Mouse (Mus musculus): ENCODE data around the gene Nbea. TPM values are rescaled to one million over a fixed set of nuclear protein-coding genes. Genes with fewer than 3 reads are reported as not detected.
"Not testable (repeated sequence)": the region's sequence is repeated elsewhere in the genome, so short reads cannot be mapped to it uniquely, and the experiment has no call there.

Gene Nbea
- polyA plus RNA-seq, 1 experiment from 2014 or later: 36.8 TPM

- no peak overlapping the region for H3K4me2 ChIP-seq
- no peaks in the 10 kb centered on the region for H3K27me3 ChIP-seq
- H3K4me3 ChIP-seq: no peak overlapping the region
- ATAC-seq: no peak
- 81% methylated on average over 7 of the region's 7 CpGs for WGBS
- H3K4me1 ChIP-seq: peaks cover 5% of the 10 kb centered on the region; the same call in 1 of the 2 replicates
- no peak overlapping the region for H3K9ac ChIP-seq
- H3K36me3 ChIP-seq (ENCODE audit: poor library complexity, severe bottlenecking): peaks cover 12% of the 10 kb centered on the region
- no peaks in the 10 kb centered on the region for H3K9me3 ChIP-seq (replicated peaks)
- no peak overlapping the region for H3K27ac ChIP-seq
Measured at GRCm38 (mm10) chr3:55637660-55638059, 545.8 kb downstream of the Nbea start.

- Histone ChIP-seq H3K9me3 (replicated peaks) (no peaks in the 10 kb centered on the region), H3K4me1 (peaks cover 5% of the 10 kb centered on the region; the same call in 1 of the 2 replicates), H3K27ac (no peak overlapping the region), H3K9ac (no peak overlapping the region), H3K4me3 (no peak overlapping the region), H3K36me3 (ENCODE audit: poor library complexity, severe bottlenecking) (peaks cover 9% of the 10 kb centered on the region; the same call in 1 of the 2 replicates), H3K27me3 (no peaks in the 10 kb centered on the region), H3K4me2 (no peak overlapping the region)
- WGBS: 73% methylated on average over 8 of the region's 8 CpGs
- no peak for ATAC-seq
Measured at GRCm38 (mm10) chr3:55635542-55636172, 547.8 kb downstream of the Nbea start.

- H3K36me3 ChIP-seq (ENCODE audit: poor library complexity, severe bottlenecking): peaks cover 49% of the 10 kb centered on the region
- H3K4me2 ChIP-seq: no peak overlapping the region
- WGBS: 85% methylated on average over 4 of the region's 4 CpGs
- H3K4me3 ChIP-seq: no peak overlapping the region
- ATAC-seq: no peak
- H3K27ac ChIP-seq: no peak overlapping the region
- H3K9me3 ChIP-seq (replicated peaks): no peaks in the 10 kb centered on the region
- H3K27me3 ChIP-seq: no peaks in the 10 kb centered on the region
- no peak overlapping the region for H3K9ac ChIP-seq
- H3K4me1 ChIP-seq: no peaks in the 10 kb centered on the region
Measured at GRCm38 (mm10) chr3:55627054-55627453, 556.4 kb downstream of the Nbea start.

GRCm38 (mm10) chr3:55621958-55622357 is 561.5 kb downstream of the Nbea start:
- not testable (repeated sequence) for H3K4me1 ChIP-seq; H3K9ac ChIP-seq; H3K36me3 ChIP-seq (ENCODE audit: poor library complexity, severe bottlenecking); H3K9me3 ChIP-seq (replicated peaks); H3K27ac ChIP-seq; H3K4me3 ChIP-seq; H3K4me2 ChIP-seq; H3K27me3 ChIP-seq; ATAC-seq
- 93% methylated on average over 3 of the region's 3 CpGs for WGBS

GRCm38 (mm10) chr3:55618396-55618795 is 565.1 kb downstream of the Nbea start:
- Histone ChIP-seq H3K9me3 (replicated peaks) (no peaks in the 10 kb centered on the region), H3K27ac (no peak overlapping the region), H3K9ac (no peak overlapping the region), H3K4me2 (no peak overlapping the region), H3K36me3 (ENCODE audit: poor library complexity, severe bottlenecking) (no peaks in the 10 kb centered on the region), H3K27me3 (no peaks in the 10 kb centered on the region), H3K4me1 (no peaks in the 10 kb centered on the region), H3K4me3 (no peak overlapping the region)
- 98% methylated on average over 3 of the region's 3 CpGs for WGBS
- ATAC-seq: no peak

GRCm38 (mm10) chr3:55612459-55613115 is 570.9 kb downstream of the Nbea start:
- WGBS: 63% methylated on average over 5 of the region's 5 CpGs

GRCm38 (mm10) chr3:55612023-55612422 is 571.5 kb downstream of the Nbea start:
- 84% methylated on average over 5 of the region's 5 CpGs for WGBS
- H3K27ac ChIP-seq: no peak overlapping the region
- H3K9me3 ChIP-seq (replicated peaks): no peaks in the 10 kb centered on the region
- H3K27me3 ChIP-seq: no peaks in the 10 kb centered on the region
- no peaks in the 10 kb centered on the region for H3K4me1 ChIP-seq
- H3K4me3 ChIP-seq: no peak overlapping the region
- H3K36me3 ChIP-seq (ENCODE audit: poor library complexity, severe bottlenecking): no peaks in the 10 kb centered on the region
- H3K9ac ChIP-seq: no peak overlapping the region
- ATAC-seq: no peak
- H3K4me2 ChIP-seq: no peak overlapping the region

More at GRCm38 (mm10) chr3:55612459-55613115, 570.9 kb downstream of the Nbea start:
- Histone ChIP-seq H3K9ac (no peak overlapping the region), H3K9me3 (replicated peaks) (no peaks in the 10 kb centered on the region), H3K4me2 (no peak overlapping the region), H3K27ac (no peak overlapping the region), H3K4me1 (no peaks in the 10 kb centered on the region), H3K27me3 (no peaks in the 10 kb centered on the region), H3K36me3 (ENCODE audit: poor library complexity, severe bottlenecking) (no peaks in the 10 kb centered on the region), H3K4me3 (no peak overlapping the region)
- no peak for ATAC-seq

- no peak overlapping the region for H3K4me2 ChIP-seq
- H3K27me3 ChIP-seq: no peaks in the 10 kb centered on the region
- H3K4me1 ChIP-seq: no peaks in the 10 kb centered on the region
- H3K36me3 ChIP-seq (ENCODE audit: poor library complexity, severe bottlenecking): no peaks in the 10 kb centered on the region
- no peak overlapping the region for H3K27ac ChIP-seq
- H3K4me3 ChIP-seq: no peak overlapping the region
- ATAC-seq: no peak
- WGBS: 92% methylated on average over 12 of the region's 12 CpGs
- H3K9ac ChIP-seq: no peak overlapping the region
- no peaks in the 10 kb centered on the region for H3K9me3 ChIP-seq (replicated peaks)
Measured at GRCm38 (mm10) chr3:55610191-55610590, 573.3 kb downstream of the Nbea start.

- no peaks in the 10 kb centered on the region for H3K27me3 ChIP-seq
- WGBS: 81% methylated on average over 2 of the region's 2 CpGs
- no peak overlapping the region for H3K4me2 ChIP-seq
- H3K9ac ChIP-seq: no peak overlapping the region
- no peaks in the 10 kb centered on the region for H3K9me3 ChIP-seq (replicated peaks)
- peaks cover 4% of the 10 kb centered on the region for H3K4me1 ChIP-seq
- no peak overlapping the region for H3K4me3 ChIP-seq
- H3K27ac ChIP-seq: no peak overlapping the region
- ATAC-seq: no peak
- no peaks in the 10 kb centered on the region for H3K36me3 ChIP-seq (ENCODE audit: poor library complexity, severe bottlenecking)
Measured at GRCm38 (mm10) chr3:55600286-55600685, 583.2 kb downstream of the Nbea start.

GRCm38 (mm10) chr3:55599366-55600085 is 584.0 kb downstream of the Nbea start:
- ATAC-seq: no peak
- no peaks in the 10 kb centered on the region for H3K9me3 ChIP-seq (replicated peaks)
- no peak overlapping the region for H3K27ac ChIP-seq
- WGBS: 62% methylated on average over 17 of the region's 17 CpGs
- H3K9ac ChIP-seq: no peak overlapping the region
- H3K36me3 ChIP-seq (ENCODE audit: poor library complexity, severe bottlenecking): no peaks in the 10 kb centered on the region
- H3K4me1 ChIP-seq: peaks cover 4% of the 10 kb centered on the region
- no peak overlapping the region for H3K4me3 ChIP-seq
- H3K4me2 ChIP-seq: no peak overlapping the region
- H3K27me3 ChIP-seq: no peaks in the 10 kb centered on the region

- no peak overlapping the region for H3K27ac ChIP-seq
- no peak overlapping the region for H3K4me2 ChIP-seq
- 92% methylated on average over 2 of the region's 2 CpGs for WGBS
- H3K27me3 ChIP-seq: no peaks in the 10 kb centered on the region
- peaks cover 4% of the 10 kb centered on the region for H3K4me1 ChIP-seq
- no peaks in the 10 kb centered on the region for H3K9me3 ChIP-seq (replicated peaks)
- H3K9ac ChIP-seq: no peak overlapping the region
- H3K36me3 ChIP-seq (ENCODE audit: poor library complexity, severe bottlenecking): no peaks in the 10 kb centered on the region
- no peak overlapping the region for H3K4me3 ChIP-seq
- no peak for ATAC-seq
Measured at GRCm38 (mm10) chr3:55598681-55599080, 584.8 kb downstream of the Nbea start.

GRCm38 (mm10) chr3:55593312-55593711 is 590.2 kb downstream of the Nbea start:
- no peak for ATAC-seq
- Histone ChIP-seq H3K4me2 (no peak overlapping the region), H3K9me3 (replicated peaks) (no peaks in the 10 kb centered on the region), H3K27me3 (no peaks in the 10 kb centered on the region), H3K4me1 (peaks cover 14% of the 10 kb centered on the region), H3K36me3 (ENCODE audit: poor library complexity, severe bottlenecking) (no peaks in the 10 kb centered on the region), H3K4me3 (no peak overlapping the region), H3K27ac (no peak overlapping the region), H3K9ac (no peak overlapping the region)
- WGBS: 72% methylated on average over 5 of the region's 5 CpGs
